Comparison of ENCODE assay signal across 7 mouse cellular contexts in genomic region chr19:55953207-55953606, GRCm38 (mm10).
DNase-seq lines count a peak whose midpoint lies in the region; ATAC-seq and TF ChIP-seq lines count a peak whose summit lies in the region.

No protein-coding gene starts in this region.

- no peak overlapping the region for H3K9ac ChIP-seq in midbrain, embryonic 11.5 days (ENCODE audit: low read length)
- H3K9ac ChIP-seq in embryonic facial prominence, embryonic 14.5 days (ENCODE audit: low read depth, low read length): no peak overlapping the region
- H3K9ac ChIP-seq in heart, embryonic 16.5 days (ENCODE audit: low read length): no peak overlapping the region
- no peak overlapping the region for H3K9ac ChIP-seq in stomach, postnatal 0 days (ENCODE audit: low read length)

- H3K27ac ChIP-seq in midbrain, embryonic 10.5 days (replicated peaks): 0 out of 2 replicates have a peak overlapping the region, but pooled peaks have one; percentile 52
- no peak overlapping the region for H3K27ac ChIP-seq in midbrain, embryonic 11.5 days (ENCODE audit: low read depth, low read length)
- peak overlapping the region; percentile 48 for H3K27ac ChIP-seq in embryonic facial prominence, embryonic 14.5 days (replicated peaks; ENCODE audit: low read depth, low read length)
- no peak overlapping the region for H3K27ac ChIP-seq in heart, embryonic 16.5 days (ENCODE audit: low read length)
- H3K27ac ChIP-seq in stomach, postnatal 0 days (replicated peaks): 0 out of 2 replicates have a peak overlapping the region, but pooled peaks have one; percentile 20

- no peak for TF ChIP-seq CTCF in stomach, postnatal 0 days (IDR thresholded peaks at IDR 0.05; ENCODE audit: low read depth)

- no peaks in the 10 kb centered on the region for H3K9me3 ChIP-seq in midbrain, embryonic 10.5 days (replicated peaks)
- no peaks in the 10 kb centered on the region for H3K9me3 ChIP-seq in midbrain, embryonic 11.5 days (ENCODE audit: control insufficient read depth, low read length)
- H3K9me3 ChIP-seq in embryonic facial prominence, embryonic 14.5 days (ENCODE audit: control insufficient read depth, low read length): no peaks in the 10 kb centered on the region
- H3K9me3 ChIP-seq in heart, embryonic 16.5 days (replicated peaks; ENCODE audit: control insufficient read depth, low read length): no peaks in the 10 kb centered on the region
- no peaks in the 10 kb centered on the region for H3K9me3 ChIP-seq in stomach, postnatal 0 days (ENCODE audit: control insufficient read depth, low read length)

- intact Hi-C loops in left cerebral cortex, postnatal 36 days (cut with DNase I): no loop called here

- H3K4me3 ChIP-seq in midbrain, embryonic 10.5 days: no peak overlapping the region
- no peak overlapping the region for H3K4me3 ChIP-seq in midbrain, embryonic 11.5 days (ENCODE audit: low read depth, low read length)
- no peak overlapping the region for H3K4me3 ChIP-seq in embryonic facial prominence, embryonic 14.5 days (ENCODE audit: low read depth, low read length)
- no peak overlapping the region for H3K4me3 ChIP-seq in heart, embryonic 16.5 days (ENCODE audit: low read length)
- H3K4me3 ChIP-seq in stomach, postnatal 0 days (ENCODE audit: low read depth, low read length): no peak overlapping the region

- H3K27me3 ChIP-seq in midbrain, embryonic 10.5 days (ENCODE audit: low read depth, poor library complexity, severe bottlenecking): no peaks in the 10 kb centered on the region
- no peaks in the 10 kb centered on the region for H3K27me3 ChIP-seq in midbrain, embryonic 11.5 days (ENCODE audit: control insufficient read depth, insufficient read depth, low read length)
- no peaks in the 10 kb centered on the region for H3K27me3 ChIP-seq in embryonic facial prominence, embryonic 14.5 days (replicated peaks; ENCODE audit: control insufficient read depth, insufficient read depth, low read length)
- H3K27me3 ChIP-seq in heart, embryonic 16.5 days (ENCODE audit: control insufficient read depth, insufficient read depth, low read length): no peaks in the 10 kb centered on the region
- H3K27me3 ChIP-seq in stomach, postnatal 0 days (ENCODE audit: control insufficient read depth, insufficient read depth, low read length): no peaks in the 10 kb centered on the region

- H3K4me1 ChIP-seq in midbrain, embryonic 10.5 days: peaks cover 15% of the 10 kb centered on the region
- no peaks in the 10 kb centered on the region; the same call in 1 of the 2 replicates for H3K4me1 ChIP-seq in midbrain, embryonic 11.5 days (ENCODE audit: control insufficient read depth, insufficient read depth, low read length)
- H3K4me1 ChIP-seq in embryonic facial prominence, embryonic 14.5 days (ENCODE audit: control insufficient read depth, insufficient read depth, low read length): peaks cover 8% of the 10 kb centered on the region; the same call in 1 of the 2 replicates
- 0 out of 2 replicates have a peak, but pooled peaks cover 3% of the 10 kb centered on the region for H3K4me1 ChIP-seq in heart, embryonic 16.5 days (ENCODE audit: control insufficient read depth, insufficient read depth, low read length)
- no peaks in the 10 kb centered on the region for H3K4me1 ChIP-seq in stomach, postnatal 0 days (replicated peaks; ENCODE audit: control insufficient read depth, insufficient read depth)

- DNase-seq in midbrain, embryonic 10.5 days (ENCODE audit: low spot score): no peak
- no peak for DNase-seq in midbrain, embryonic 11.5 days (ENCODE audit: low spot score, missing footprints)
- peak; percentile 78 for DNase-seq in embryonic facial prominence, embryonic 14.5 days (ENCODE audit: low spot score)
- DNase-seq in left cerebral cortex, postnatal 36 days (ENCODE audit: low spot score in 2 of 2): peak; percentile 22 to 23
- peak; percentile 44 for DNase-seq in stomach, postnatal 0 days (ENCODE audit: low spot score)
- no peak for DNase-seq in retina, embryonic 14.5 days (ENCODE audit: low spot score)

- no peak for TF ChIP-seq EP300 in stomach, postnatal 0 days (optimal IDR thresholded peaks at IDR 0.05)

- WGBS in midbrain, embryonic 10.5 days: 83% methylated on average over 3 of the region's 3 CpGs
- WGBS in midbrain, embryonic 11.5 days: 79% methylated on average over 3 of the region's 3 CpGs
- 43% methylated on average over 3 of the region's 3 CpGs for WGBS in embryonic facial prominence, embryonic 14.5 days
- WGBS in heart, embryonic 16.5 days: 46% methylated on average over 3 of the region's 3 CpGs
- 12% methylated on average over 3 of the region's 3 CpGs for WGBS in stomach, postnatal 0 days

- no peak overlapping the region for H3K4me2 ChIP-seq in midbrain, embryonic 11.5 days
- H3K4me2 ChIP-seq in embryonic facial prominence, embryonic 14.5 days (ENCODE audit: low read depth, low read length): no peak overlapping the region
- H3K4me2 ChIP-seq in heart, embryonic 16.5 days (ENCODE audit: low read depth, low read length): no peak overlapping the region
- H3K4me2 ChIP-seq in stomach, postnatal 0 days (replicated peaks; ENCODE audit: low read depth): no peak overlapping the region

- no peaks in the 10 kb centered on the region for H3K36me3 ChIP-seq in midbrain, embryonic 10.5 days
- no peaks in the 10 kb centered on the region for H3K36me3 ChIP-seq in midbrain, embryonic 11.5 days (ENCODE audit: control insufficient read depth, insufficient read depth, low read length)
- H3K36me3 ChIP-seq in embryonic facial prominence, embryonic 14.5 days (ENCODE audit: control insufficient read depth, insufficient read depth, low read length): no peaks in the 10 kb centered on the region
- no peaks in the 10 kb centered on the region for H3K36me3 ChIP-seq in heart, embryonic 16.5 days (ENCODE audit: control insufficient read depth, insufficient read depth)
- no peaks in the 10 kb centered on the region for H3K36me3 ChIP-seq in stomach, postnatal 0 days (ENCODE audit: control insufficient read depth, insufficient read depth, low read length)

- no peak for ATAC-seq in midbrain, embryonic 11.5 days (ENCODE audit: low FRiP score)
- 0 out of 2 replicates have a peak, but pooled peaks have one; percentile 15 for ATAC-seq in embryonic facial prominence, embryonic 14.5 days (ENCODE audit: low read depth)
- peak; percentile 23; the same call in 1 of the 2 replicates for ATAC-seq in heart, embryonic 16.5 days (replicated peaks; ENCODE audit: extremely low read depth, insufficient read depth, low FRiP score)
- peak; percentile 55; the same call in 1 of the 2 replicates for ATAC-seq in stomach, postnatal 0 days (ENCODE audit: low FRiP score, low TSS enrichment)

Comparison
In these comparisons a context has a peak if more than half of its experiments do, and no peak if none do; other contexts are left out.
1. H3K27ac ChIP-seq: peak in midbrain, embryonic 10.5 days (single experiment), embryonic facial prominence, embryonic 14.5 days (single experiment) and stomach, postnatal 0 days (single experiment); none in midbrain, embryonic 11.5 days (single experiment) and heart, embryonic 16.5 days (single experiment).
2. DNase-seq: peak in embryonic facial prominence, embryonic 14.5 days (single experiment), left cerebral cortex, postnatal 36 days (2 of 2) and stomach, postnatal 0 days (single experiment); none in midbrain, embryonic 10.5 days (single experiment), midbrain, embryonic 11.5 days (single experiment) and retina, embryonic 14.5 days (single experiment).